Mouse (Mus musculus): ENCODE results near the gene Slc6a17.

Slc6a17 gene

GRCm38 (mm10) chr3:107459773-107460431 lies 57.9 kb downstream of the Slc6a17 start:
- DNase-seq: no peak

- DNase-seq: no peak
Measured at GRCm38 (mm10) chr3:107459196-107459772, 58.5 kb downstream of the Slc6a17 start, which contains the start of gene Kcnc4. Gene Kcnc4 (minus strand): TSS chr3:107459552.

GRCm38 (mm10) chr3:107458528-107459195 lies 59.2 kb downstream of the Slc6a17 start:
- DNase-seq: no peak

GRCm38 (mm10) chr3:107458104-107458503 lies 59.7 kb downstream of the Slc6a17 start:
- DNase-seq: no peak

- no peak for DNase-seq
Measured at GRCm38 (mm10) chr3:107454280-107454679, 63.5 kb downstream of the Slc6a17 start.

- DNase-seq: no peak
Measured at GRCm38 (mm10) chr3:107446822-107447221, 71.0 kb downstream of the Slc6a17 start.

GRCm38 (mm10) chr3:107443866-107444265 lies 74.0 kb downstream of the Slc6a17 start:
- no peak for DNase-seq

- DNase-seq: no peak
Measured at GRCm38 (mm10) chr3:107442191-107442590, 75.6 kb downstream of the Slc6a17 start.

GRCm38 (mm10) chr3:107441306-107441705 lies 76.5 kb downstream of the Slc6a17 start:
- DNase-seq: no peak

- no peak for DNase-seq
Measured at GRCm38 (mm10) chr3:107439280-107439679, 78.5 kb downstream of the Slc6a17 start.

GRCm38 (mm10) chr3:107437666-107438065 lies 80.2 kb downstream of the Slc6a17 start:
- DNase-seq: no peak

- no peak for DNase-seq
Measured at GRCm38 (mm10) chr3:107436434-107436833, 81.4 kb downstream of the Slc6a17 start.

GRCm38 (mm10) chr3:107433614-107434013 lies 84.2 kb downstream of the Slc6a17 start:
- no peak for DNase-seq

- DNase-seq: no peak
Measured at GRCm38 (mm10) chr3:107431268-107431667, 86.5 kb downstream of the Slc6a17 start.

GRCm38 (mm10) chr3:107424258-107425041 lies 93.4 kb downstream of the Slc6a17 start:
- no peak for DNase-seq

- DNase-seq: no peak
Measured at GRCm38 (mm10) chr3:107420156-107420555, 97.7 kb downstream of the Slc6a17 start.

All from kidney, postnatal 14 days (tissue).